Mouse (Mus musculus) limb, embryonic 14.5 days (tissue): Measurements from ENCODE around the gene Zfp609. TPM values are rescaled to one million over a fixed set of nuclear protein-coding genes. Genes with fewer than 3 reads are reported as not detected.

Experiments
- ATAC-seq: fragments of 200-750 bp; cut with Nextera tagmentation; 2 replicates; pipeline ENCODE4 v1.8.0; 2017; ENCODE audit warnings: low read depth, moderate number of reproducible peaks, moderate TSS enrichment; ENCODE audit not compliant: low FRiP score
- DNase-seq: peaks from one replicate; pipeline ENCODE4 v3.0.0-alpha.2; 2015; ENCODE audit warnings: low spot score
- H3K27ac ChIP-seq: fragments of 300-500 bp; sonication (generic); replicated peaks from 2 replicates; pipeline ENCODE4 v1.5.1; 2014; ENCODE audit warnings: low read depth, mild to moderate bottlenecking, low read length, moderate library complexity, mixed read lengths
- H3K27me3 ChIP-seq: fragments of 300-500 bp; sonication (generic); 2 replicates; pipeline ENCODE4 v1.6.1; 2014; ENCODE audit warnings: low read length, mixed read lengths; ENCODE audit not compliant: control insufficient read depth, insufficient read depth
- H3K36me3 ChIP-seq: fragments of 300-500 bp; sonication (generic); 2 replicates; pipeline ENCODE4 v1.6.1; 2014; ENCODE audit warnings: mild to moderate bottlenecking, low read length, moderate library complexity, mixed read lengths; ENCODE audit not compliant: control insufficient read depth, insufficient read depth
- H3K4me1 ChIP-seq: fragments of 300-500 bp; sonication (generic); 2 replicates; pipeline ENCODE4 v1.6.1; 2014; ENCODE audit warnings: antibody characterized with exemption, low read length, mixed read lengths; ENCODE audit not compliant: control insufficient read depth, insufficient read depth
- H3K4me2 ChIP-seq: fragments of 300-500 bp; sonication (generic); replicated peaks from 2 replicates; pipeline ENCODE4 v1.6.1; 2014; ENCODE audit warnings: low read depth, mild to moderate bottlenecking, low read length, moderate library complexity; ENCODE audit not compliant: severe bottlenecking
- H3K4me3 ChIP-seq: fragments of 300-500 bp; sonication (generic); replicated peaks from 2 replicates; pipeline ENCODE4 v1.5.1; 2014; ENCODE audit warnings: low read length
- H3K9ac ChIP-seq: fragments of 300-500 bp; sonication (generic); 2 replicates; pipeline ENCODE4 v1.6.1; 2014; ENCODE audit warnings: mild to moderate bottlenecking, low read depth, low read length, moderate library complexity; ENCODE audit not compliant: severe bottlenecking
- H3K9me3 ChIP-seq: fragments of 300-500 bp; sonication (generic); 2 replicates; pipeline ENCODE4 v1.6.1; 2016; ENCODE audit warnings: low read length; ENCODE audit not compliant: control insufficient read depth
- POLR2A ChIP-seq: fragments of 200-500 bp; IDR thresholded peaks from 2 replicates; pipeline ENCODE4 v1.8.0; 2012; ENCODE audit warnings: inconsistent platforms, mild to moderate bottlenecking, moderate library complexity, borderline replicate concordance; ENCODE audit not compliant: insufficient read depth, insufficient read length; ENCODE audit errors: extremely low read depth
- WGBS: fragments of 180-500 bp; shearing (Covaris S2); extraction: QIAGEN DNeasy Blood & Tissue Kit; methylation state at CpG from one replicate; pipeline ENCODE4 v1.1.7; 2014; 5-methylcytosine and 5-hydroxymethylcytosine counted together
- polyA plus RNA-seq, 2 experiments: library from polyadenylated mRNA; depleted of rRNA in 1 of 2; stranded (reverse) in 1 of 2; unstranded in 1 of 2; fragments of >200 nt; fragmentation: Nextera tagmentation in 1 of 2; extraction: Ambion mirVana in 1 of 2; gene quantifications; 2 replicates each; pipeline versions ENCODE4 v1.2.1 to v1.2.3; 2012 to 2014

The Zfp609 gene
- polyA plus RNA-seq, 2 experiments = 7.3 to 20.3 TPM

- DNase-seq = no peak
- TF ChIP-seq POLR2A = no peak
- whole genome bisulfite sequencing = 76% methylated on average over 8 of the region's 8 CpGs
- H3K27ac ChIP-seq = no peak overlapping the region
- no peak overlapping the region for H3K4me2 ChIP-seq
- no peak for ATAC-seq
- H3K27me3 ChIP-seq = no peaks in the 10 kb centered on the region
- peaks cover 3% of the 10 kb centered on the region; the same call in 1 of the 2 replicates for H3K36me3 ChIP-seq
- H3K4me1 ChIP-seq = no peaks in the 10 kb centered on the region
- no peaks in the 10 kb centered on the region for H3K9me3 ChIP-seq
- H3K4me3 ChIP-seq = no peak overlapping the region
- H3K9ac ChIP-seq = no peak overlapping the region
These were observed 67.4 kb downstream of the Zfp609 start for GRCm38 (mm10) chr9:65759992-65760391.

- no peaks in the 10 kb centered on the region for H3K9me3 ChIP-seq
- DNase-seq (no peak), ATAC-seq (no peak)
- H3K27ac ChIP-seq = no peak overlapping the region
- 90% methylated on average over 5 of the region's 5 CpGs for WGBS
- H3K9ac ChIP-seq = no peak overlapping the region
- no peak overlapping the region for H3K4me3 ChIP-seq
- no peaks in the 10 kb centered on the region for H3K27me3 ChIP-seq
- no peak overlapping the region for H3K4me2 ChIP-seq
- peaks cover 3% of the 10 kb centered on the region; the same call in 1 of the 2 replicates for H3K36me3 ChIP-seq
- no peak for TF ChIP-seq POLR2A
- H3K4me1 ChIP-seq = no peaks in the 10 kb centered on the region
These were observed 68.1 kb downstream of the Zfp609 start for GRCm38 (mm10) chr9:65759256-65759655.

GRCm38 (mm10) chr9:65757826-65758225, 69.5 kb downstream of the Zfp609 start:
- DNase-seq (no peak), ATAC-seq (no peak)
- Histone ChIP-seq H3K9ac (no peak overlapping the region), H3K27ac (no peak overlapping the region), H3K27me3 (no peaks in the 10 kb centered on the region), H3K4me3 (no peak overlapping the region), H3K4me2 (no peak overlapping the region), H3K36me3 (no peaks in the 10 kb centered on the region), H3K9me3 (no peaks in the 10 kb centered on the region), H3K4me1 (no peaks in the 10 kb centered on the region)
- 53% methylated on average over 3 of the region's 3 CpGs for WGBS
- TF ChIP-seq POLR2A = no peak

- no peaks in the 10 kb centered on the region for H3K9me3 ChIP-seq
- H3K4me3 ChIP-seq = no peak overlapping the region
- H3K27me3 ChIP-seq = no peaks in the 10 kb centered on the region
- no peak for TF ChIP-seq POLR2A
- 90% methylated on average over 7 of the region's 7 CpGs for WGBS
- no peak for DNase-seq
- ATAC-seq = no peak
- H3K4me1 ChIP-seq = no peaks in the 10 kb centered on the region
- H3K4me2 ChIP-seq = no peak overlapping the region
- H3K9ac ChIP-seq = no peak overlapping the region
- H3K36me3 ChIP-seq = no peaks in the 10 kb centered on the region
- no peak overlapping the region for H3K27ac ChIP-seq
These were observed 71.5 kb downstream of the Zfp609 start for GRCm38 (mm10) chr9:65755673-65756375.

GRCm38 (mm10) chr9:65755164-65755563, 72.2 kb downstream of the Zfp609 start:
- TF ChIP-seq POLR2A = no peak
- H3K36me3 ChIP-seq = no peaks in the 10 kb centered on the region
- no peak for DNase-seq
- H3K9ac ChIP-seq = no peak overlapping the region
- no peaks in the 10 kb centered on the region for H3K27me3 ChIP-seq
- no peak overlapping the region for H3K27ac ChIP-seq
- no peak overlapping the region for H3K4me3 ChIP-seq
- no peaks in the 10 kb centered on the region for H3K4me1 ChIP-seq
- WGBS = 97% methylated on average over 1 of the region's 1 CpGs
- H3K9me3 ChIP-seq = no peaks in the 10 kb centered on the region
- ATAC-seq = no peak
- H3K4me2 ChIP-seq = no peak overlapping the region
